Mouse (Mus musculus) liver, embryonic 11.5 days (tissue): ENCODE measurements at regions not wholly inside any gene's neighbourhood (a gene's known extent, or its start where the extent isn't known, plus 50 kb on each side); places are given as distances from the start of the nearest gene placed in this dataset.

Experiments used
- ATAC-seq: fragments of 200-750 bp; cut with Nextera tagmentation; replicated peaks from 2 replicates; pipeline ENCODE4 v1.8.0; 2017; ENCODE audit warnings: moderate number of reproducible peaks, mild to moderate bottlenecking, moderate TSS enrichment, moderate library complexity; ENCODE audit not compliant: low FRiP score
- DNase-seq: peaks from one replicate; pipeline ENCODE4 v3.0.0-alpha.2; 2017; ENCODE audit warnings: low spot score
- H3K27ac ChIP-seq: fragments of 300-500 bp; sonication (generic); 2 replicates; pipeline ENCODE4 v1.5.1; 2014; ENCODE audit warnings: mild to moderate bottlenecking, low read depth, low read length, control low read depth
- H3K27me3 ChIP-seq: fragments of 300-500 bp; sonication (generic); replicated peaks from 2 replicates; pipeline ENCODE4 v1.6.1; 2014; ENCODE audit warnings: low read length, mixed read lengths; ENCODE audit not compliant: control insufficient read depth, insufficient read depth
- H3K36me3 ChIP-seq: fragments of 300-500 bp; sonication (generic); 2 replicates; pipeline ENCODE4 v1.6.1; 2014; ENCODE audit warnings: mild to moderate bottlenecking, low read length, moderate library complexity, mixed read lengths; ENCODE audit not compliant: control insufficient read depth, insufficient read depth
- H3K4me1 ChIP-seq: fragments of 300-500 bp; sonication (generic); replicated peaks from 2 replicates; pipeline ENCODE4 v1.6.1; 2014; ENCODE audit warnings: low read length, mixed read lengths; ENCODE audit not compliant: control insufficient read depth, insufficient read depth
- H3K4me2 ChIP-seq: fragments of 300-500 bp; sonication (generic); 2 replicates; pipeline ENCODE4 v1.6.1; 2014; ENCODE audit warnings: mild to moderate bottlenecking, control low read depth, moderate library complexity
- H3K4me3 ChIP-seq: fragments of 300-500 bp; sonication (generic); 2 replicates; pipeline ENCODE4 v1.5.1; 2014; ENCODE audit warnings: low read depth, low read length, control low read depth
- H3K9ac ChIP-seq: fragments of 300-500 bp; sonication (generic); 2 replicates; pipeline ENCODE4 v1.6.1; 2014; ENCODE audit warnings: low read depth, low read length, control low read depth
- H3K9me3 ChIP-seq: fragments of 300-500 bp; sonication (generic); 2 replicates; pipeline ENCODE4 v1.6.1; 2016; ENCODE audit warnings: low read length, inconsistent platforms, mixed read lengths; ENCODE audit not compliant: control insufficient read depth
- WGBS: fragments of 180-500 bp; shearing (Covaris S2); extraction: QIAGEN DNeasy Blood & Tissue Kit; methylation state at CpG from one replicate; pipeline ENCODE4 v1.1.7; 2014; 5-methylcytosine and 5-hydroxymethylcytosine counted together

DNA sequence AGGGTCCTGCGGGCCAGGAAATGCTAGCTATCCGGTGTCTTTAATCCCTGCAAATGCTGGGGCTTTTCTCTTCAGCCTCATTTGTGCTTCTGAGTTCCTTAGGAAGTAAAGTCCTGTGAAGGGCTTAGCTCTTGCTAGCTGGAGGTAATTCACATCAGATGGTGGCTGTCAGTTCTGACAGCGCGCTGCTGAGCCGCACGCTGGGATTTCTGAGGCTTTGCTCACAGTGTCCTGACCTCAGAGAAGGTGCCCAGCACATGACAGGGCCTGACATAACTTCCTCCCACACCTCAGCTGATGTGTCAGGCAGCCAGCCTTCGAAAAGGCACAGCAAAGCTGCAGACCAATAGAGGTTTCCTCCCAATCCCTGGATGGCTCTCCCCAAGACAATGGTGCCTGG lies 158.6 kb upstream of the Prok2 start:
- Histone ChIP-seq H3K4me3 (no peak overlapping the region), H3K9me3 (no peaks in the 10 kb centered on the region), H3K27me3 (peaks cover 6% of the 10 kb centered on the region), H3K36me3 (no peaks in the 10 kb centered on the region), H3K4me1 (peaks cover 3% of the 10 kb centered on the region; the same call in 1 of the 2 replicates), H3K4me2 (no peak overlapping the region), H3K27ac (no peak overlapping the region), H3K9ac (no peak overlapping the region)
- DNase-seq = no peak
- no peak for ATAC-seq
- WGBS = 8% methylated on average over 7 of the region's 7 CpGs

DNA sequence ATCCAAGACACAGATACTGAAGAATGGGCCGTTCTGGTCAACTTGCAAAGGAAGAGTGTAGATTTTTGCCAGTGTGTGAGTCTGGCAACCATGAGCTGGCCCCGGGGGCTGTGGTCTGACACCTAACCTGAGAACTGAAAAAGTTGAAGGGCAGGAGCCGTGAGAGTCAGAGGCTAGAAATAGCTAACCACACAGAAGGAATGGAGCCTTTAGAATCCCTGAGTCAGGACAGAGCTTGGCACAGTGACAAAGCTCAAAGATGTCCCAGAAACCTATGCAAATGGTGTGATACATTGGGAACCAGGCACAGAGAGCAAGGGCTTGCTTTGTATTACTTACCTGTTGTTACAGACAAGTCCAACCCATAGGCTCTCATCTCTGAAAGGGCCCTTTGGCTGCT lies 157.9 kb upstream of the Prok2 start:
- H3K36me3 ChIP-seq = no peaks in the 10 kb centered on the region
- no peak overlapping the region for H3K9ac ChIP-seq
- no peak overlapping the region for H3K4me3 ChIP-seq
- H3K4me2 ChIP-seq = no peak overlapping the region
- ATAC-seq = no peak
- H3K27ac ChIP-seq = no peak overlapping the region
- WGBS = 65% methylated on average over 3 of the region's 3 CpGs
- DNase-seq = no peak
- no peaks in the 10 kb centered on the region for H3K9me3 ChIP-seq
- peaks cover 3% of the 10 kb centered on the region; the same call in 1 of the 2 replicates for H3K4me1 ChIP-seq
- peaks cover 3% of the 10 kb centered on the region for H3K27me3 ChIP-seq

DNA sequence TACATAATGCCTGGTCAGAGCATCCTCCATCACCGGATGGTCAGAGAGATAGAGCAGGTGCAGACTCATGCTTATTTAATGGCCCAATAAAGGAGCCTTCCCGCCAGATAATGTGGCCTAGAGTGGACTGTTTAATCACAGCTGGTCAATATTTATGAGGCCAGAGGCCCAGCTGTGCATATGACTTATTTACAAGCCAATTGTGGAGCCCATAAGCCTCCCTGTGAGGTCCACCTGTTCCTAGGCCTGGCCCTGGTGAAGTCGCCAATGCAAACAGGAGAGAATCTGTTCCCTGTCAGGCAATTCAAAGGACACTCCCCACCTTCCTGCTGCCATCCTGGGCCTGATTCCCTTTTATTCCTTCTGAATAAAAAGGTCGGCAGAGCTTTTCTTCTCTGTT lies 155.4 kb upstream of the Prok2 start:
- H3K4me1 ChIP-seq = peaks cover 3% of the 10 kb centered on the region; the same call in 1 of the 2 replicates
- ATAC-seq = no peak
- H3K27me3 ChIP-seq = peaks cover 3% of the 10 kb centered on the region; the same call in 1 of the 2 replicates
- H3K4me3 ChIP-seq = no peak overlapping the region
- H3K9ac ChIP-seq = no peak overlapping the region
- no peaks in the 10 kb centered on the region for H3K9me3 ChIP-seq
- WGBS = 62% methylated on average over 4 of the region's 4 CpGs
- no peaks in the 10 kb centered on the region for H3K36me3 ChIP-seq
- no peak for DNase-seq
- H3K27ac ChIP-seq = no peak overlapping the region
- H3K4me2 ChIP-seq = no peak overlapping the region

DNA sequence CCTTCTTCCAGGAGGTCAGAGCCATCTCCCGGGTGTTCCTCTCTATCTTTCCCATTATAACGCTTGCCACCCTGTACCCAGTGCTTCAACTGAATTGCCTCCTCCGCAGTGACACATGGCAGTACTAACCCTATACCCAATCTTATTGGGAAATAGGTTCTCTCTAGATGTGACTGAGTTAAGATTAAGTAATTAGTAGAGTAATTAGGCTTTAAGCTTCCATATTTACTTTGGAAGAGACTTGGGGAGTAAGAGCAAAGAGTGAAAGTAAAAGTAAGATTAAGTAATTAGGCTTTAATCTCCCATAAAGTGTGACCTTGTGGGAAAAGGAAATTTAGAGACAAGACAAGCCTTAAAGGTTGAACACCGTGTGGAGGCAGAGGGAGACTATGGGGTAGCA lies 148.7 kb upstream of the Prok2 start:
- no peak for ATAC-seq
- 77% methylated on average over 4 of the region's 4 CpGs for WGBS

DNA sequence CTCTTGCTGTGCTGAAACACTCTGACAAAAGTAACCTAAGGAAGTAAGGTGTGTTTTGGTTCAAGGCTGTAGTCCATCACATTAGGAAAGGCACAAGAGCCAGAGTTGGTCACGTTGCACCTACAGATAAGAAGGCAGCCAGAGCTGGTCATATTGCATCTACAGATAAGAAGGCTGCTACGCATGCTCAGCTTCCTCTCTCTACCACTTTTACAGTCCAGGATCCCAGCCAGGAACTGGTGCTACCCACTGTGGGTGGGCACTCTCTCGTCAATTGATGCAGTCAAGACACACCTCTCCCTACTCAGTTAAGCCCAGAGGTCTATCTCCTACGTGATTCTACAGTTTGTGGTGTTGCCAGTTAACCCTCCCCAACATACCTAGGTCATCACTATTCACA lies 147.8 kb upstream of the Prok2 start:
- Histone ChIP-seq H3K36me3 (no peaks in the 10 kb centered on the region), H3K9ac (no peak overlapping the region), H3K27me3 (no peaks in the 10 kb centered on the region), H3K27ac (no peak overlapping the region), H3K4me3 (no peak overlapping the region), H3K9me3 (no peaks in the 10 kb centered on the region), H3K4me1 (no peaks in the 10 kb centered on the region), H3K4me2 (no peak overlapping the region)
- 29% methylated on average over 4 of the region's 4 CpGs for WGBS
- DNase-seq = no peak
- no peak for ATAC-seq

More for the DNA sequence above, 148.7 kb upstream of the Prok2 start:
- no peak overlapping the region for H3K4me3 ChIP-seq
- no peak for DNase-seq
- H3K4me1 ChIP-seq = no peaks in the 10 kb centered on the region
- H3K4me2 ChIP-seq = no peak overlapping the region
- H3K27me3 ChIP-seq = no peaks in the 10 kb centered on the region
- no peaks in the 10 kb centered on the region for H3K9me3 ChIP-seq
- H3K9ac ChIP-seq = no peak overlapping the region
- no peaks in the 10 kb centered on the region for H3K36me3 ChIP-seq
- no peak overlapping the region for H3K27ac ChIP-seq

DNA sequence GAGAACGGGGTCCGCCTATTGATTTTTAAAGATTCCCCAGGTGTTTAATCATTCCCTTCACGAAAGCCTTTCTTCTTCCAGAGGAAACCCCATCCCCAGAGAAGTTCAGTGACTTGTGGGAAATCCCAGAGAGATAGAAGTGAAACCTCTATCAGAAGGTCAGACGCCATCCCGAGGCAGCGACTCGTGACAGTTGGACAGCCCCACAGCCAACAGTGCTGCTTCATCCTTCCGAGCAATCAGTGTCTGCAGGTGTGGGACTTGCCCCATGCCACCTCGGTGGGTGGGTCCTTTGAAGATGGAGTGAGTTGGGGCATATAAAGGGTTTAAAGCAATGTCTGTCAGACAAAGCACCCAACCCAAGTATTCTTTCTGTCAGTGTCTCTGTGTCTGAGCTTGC lies 139.9 kb upstream of the Prok2 start:
- WGBS = 68% methylated on average over 9 of the region's 9 CpGs
- no peak for ATAC-seq

DNA sequence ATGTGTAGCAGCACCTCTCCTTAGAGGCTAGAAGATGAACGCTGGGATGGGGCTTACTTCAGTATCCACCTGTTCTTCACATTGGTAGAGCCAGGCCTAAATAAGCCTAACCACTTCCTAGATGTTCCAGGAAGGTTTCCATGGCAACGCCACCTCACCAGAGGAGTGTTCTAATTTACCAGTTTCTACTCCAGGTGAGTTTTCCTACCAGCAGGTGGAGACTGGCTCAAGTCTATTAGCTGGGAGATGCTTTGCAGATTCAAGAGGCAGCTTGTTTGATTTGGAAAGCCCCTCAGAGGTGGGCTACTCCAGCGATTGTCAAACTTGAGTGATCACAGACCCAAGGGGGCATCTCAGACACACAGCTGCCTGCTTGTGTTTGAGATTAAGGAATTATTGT lies 138.8 kb upstream of the Prok2 start:
- H3K36me3 ChIP-seq = no peaks in the 10 kb centered on the region
- DNase-seq = no peak
- no peaks in the 10 kb centered on the region for H3K27me3 ChIP-seq
- 58% methylated on average over 3 of the region's 3 CpGs for WGBS
- no peak overlapping the region for H3K27ac ChIP-seq
- no peak overlapping the region for H3K4me3 ChIP-seq
- H3K4me2 ChIP-seq = no peak overlapping the region
- ATAC-seq = no peak
- H3K4me1 ChIP-seq = no peaks in the 10 kb centered on the region
- no peak overlapping the region for H3K9ac ChIP-seq
- no peaks in the 10 kb centered on the region for H3K9me3 ChIP-seq

More for the DNA sequence above, 139.9 kb upstream of the Prok2 start:
- Histone ChIP-seq H3K4me1 (no peaks in the 10 kb centered on the region), H3K36me3 (no peaks in the 10 kb centered on the region), H3K27ac (no peak overlapping the region), H3K27me3 (no peaks in the 10 kb centered on the region), H3K9me3 (no peaks in the 10 kb centered on the region), H3K4me3 (no peak overlapping the region), H3K9ac (no peak overlapping the region), H3K4me2 (no peak overlapping the region)
- DNase-seq = no peak

DNA sequence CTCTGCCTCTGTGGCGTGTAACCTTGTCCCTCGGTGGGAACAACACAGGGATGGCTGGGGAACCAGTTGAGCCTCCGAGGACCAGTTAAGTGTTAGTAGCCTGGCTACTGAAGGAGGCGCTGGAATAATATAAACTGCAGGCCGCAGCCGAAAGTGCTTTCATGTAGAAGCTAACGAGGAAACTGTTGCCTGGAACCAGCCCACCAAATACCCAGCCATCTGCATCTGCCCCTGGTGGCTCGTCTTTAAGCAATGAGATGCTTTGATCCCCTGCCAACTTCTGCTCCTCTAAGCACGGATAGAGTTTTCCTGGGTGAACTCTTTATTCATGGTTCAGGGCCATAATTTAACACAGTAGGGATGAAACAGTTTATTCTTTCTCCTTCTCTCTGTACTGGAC lies 137.2 kb upstream of the Prok2 start:
- no peaks in the 10 kb centered on the region for H3K27me3 ChIP-seq
- no peaks in the 10 kb centered on the region for H3K4me1 ChIP-seq
- ATAC-seq (no peak), DNase-seq (no peak)
- H3K27ac ChIP-seq = no peak overlapping the region
- 75% methylated on average over 9 of the region's 9 CpGs for WGBS
- no peak overlapping the region for H3K4me2 ChIP-seq
- no peak overlapping the region for H3K4me3 ChIP-seq
- H3K9ac ChIP-seq = no peak overlapping the region
- no peaks in the 10 kb centered on the region for H3K36me3 ChIP-seq
- no peaks in the 10 kb centered on the region for H3K9me3 ChIP-seq

DNA sequence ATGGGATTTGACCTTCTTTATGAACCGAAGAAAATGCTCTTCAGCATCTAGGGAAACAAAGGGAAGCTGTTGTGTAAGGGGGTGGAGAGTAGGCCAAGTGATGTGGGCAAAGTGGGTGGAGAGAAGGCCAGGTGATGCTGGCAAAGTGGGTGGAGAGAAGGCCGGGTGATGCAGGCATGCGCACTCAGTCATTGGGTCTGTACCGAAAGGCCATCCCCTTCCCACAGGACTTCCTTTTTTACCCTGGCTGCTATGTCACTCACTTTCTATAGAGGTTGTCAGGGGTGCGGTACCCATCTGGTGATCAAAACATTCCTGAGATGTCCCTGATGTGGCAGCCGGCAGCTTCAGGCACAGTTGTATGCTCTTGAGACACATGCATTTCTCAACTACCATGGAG lies 131.2 kb upstream of the Prok2 start:
- Histone ChIP-seq H3K4me2 (no peak overlapping the region), H3K27me3 (no peaks in the 10 kb centered on the region), H3K9me3 (no peaks in the 10 kb centered on the region), H3K4me1 (no peaks in the 10 kb centered on the region), H3K36me3 (no peaks in the 10 kb centered on the region), H3K27ac (no peak overlapping the region), H3K9ac (no peak overlapping the region), H3K4me3 (no peak overlapping the region)
- ATAC-seq (no peak), DNase-seq (no peak)
- 74% methylated on average over 6 of the region's 6 CpGs for WGBS
